8 mouse cellular contexts compared by ENCODE assay signal in the genomic region with DNA sequence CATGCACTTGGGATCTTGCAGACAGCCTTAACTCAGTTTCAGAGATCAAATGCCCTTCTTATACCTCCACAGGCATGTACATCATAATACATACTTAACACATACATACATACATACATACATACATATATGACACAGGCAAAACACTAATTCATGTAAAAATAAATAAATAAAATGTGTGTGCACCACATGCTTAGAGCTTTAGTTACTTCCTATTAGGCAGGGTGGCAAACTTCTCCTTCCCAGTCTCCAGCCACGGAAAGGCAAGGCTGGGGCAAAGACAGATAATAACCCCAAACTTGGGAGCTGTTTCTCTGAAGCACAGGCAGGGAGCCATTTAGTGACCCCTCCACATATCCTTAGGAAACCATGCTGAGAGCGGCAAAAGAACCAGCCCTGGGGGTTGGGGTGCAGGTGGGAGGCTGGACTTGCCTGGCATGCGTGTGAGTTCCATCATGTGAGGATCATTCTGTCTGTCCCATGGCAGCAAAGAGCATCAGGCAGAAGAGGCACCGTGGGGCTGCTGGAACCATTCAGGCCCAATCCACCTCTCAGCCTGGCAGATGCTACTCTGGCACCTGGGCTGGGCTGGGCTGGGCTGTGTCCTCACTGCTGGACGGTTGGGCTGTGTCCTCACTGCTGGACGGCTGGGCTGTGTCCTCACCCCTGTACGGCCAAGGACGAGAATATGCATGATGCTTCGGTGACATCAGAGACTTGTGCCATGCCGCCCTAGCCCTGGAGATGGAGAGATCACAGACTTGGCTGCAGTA. TPM values are rescaled to one million over a fixed set of nuclear protein-coding genes. Genes with fewer than 3 reads are reported as not detected.
DNase-seq lines count a peak whose midpoint lies in the region; ATAC-seq and TF ChIP-seq lines count a peak whose summit lies in the region.
"Had no signal": no experiment of that assay in that cellular context is flagged by ENCODE, and none has a peak within 500 bp of the region (broad histone marks: within the 10 kb centered on the region; RNA-seq: fewer than 3 reads in every experiment).

A gene (minus strand): TSS at position 721 of the 773 bp plus-strand sequence.

- whole genome bisulfite sequencing in lung, postnatal 0 days, result 72% methylated on average over 10 of the region's 10 CpGs
- 46% methylated on average over 10 of the region's 10 CpGs for WGBS in heart, embryonic 16.5 days
- WGBS in small intestine, adult 2 months, result 80% methylated on average over 10 of the region's 10 CpGs
- 73% methylated on average over 10 of the region's 10 CpGs for WGBS in hindbrain, postnatal 0 days

- TF ChIP-seq CTCF in lung, postnatal 0 days (IDR thresholded peaks at IDR 0.05), result no peak
- no peak for TF ChIP-seq CTCF in small intestine, adult 2 months (IDR thresholded peaks at IDR 0.05; ENCODE audit: extremely low read depth, insufficient read length, insufficient replicate concordance, low read depth, low read length)
- TF ChIP-seq CTCF in hindbrain, postnatal 0 days (IDR thresholded peaks at IDR 0.05; ENCODE audit: low read depth), result no peak

- TF ChIP-seq EP300 in lung, postnatal 0 days (IDR thresholded peaks at IDR 0.05), result no peak

- DNase-seq in lung, postnatal 0 days (ENCODE audit: low spot score), result no peak
- DNase-seq in lung, postnatal 14 days, result no peak
- no peak for DNase-seq in adrenal gland, postnatal 4 days (ENCODE audit: low spot score in 2 of 2)
- no peak for DNase-seq in left cerebral cortex, adult 8-10 months (ENCODE audit: low spot score in 2 of 2)
- no peak for DNase-seq in hindbrain, postnatal 0 days (ENCODE audit: low spot score)

- H3K36me3 ChIP-seq in lung, postnatal 0 days (ENCODE audit: insufficient read depth, low read length), result no peaks in the 10 kb centered on the region
- H3K36me3 ChIP-seq in heart, embryonic 16.5 days (ENCODE audit: control insufficient read depth, insufficient read depth), result no peaks in the 10 kb centered on the region
- H3K36me3 ChIP-seq in small intestine, adult 2 months (ENCODE audit: control insufficient read depth, insufficient read depth, low read length), result no peaks in the 10 kb centered on the region
- H3K36me3 ChIP-seq in hindbrain, postnatal 0 days (ENCODE audit: insufficient read depth, low read length), result no peaks in the 10 kb centered on the region
- H3K36me3 ChIP-seq: limb, embryonic 15.5 days had no signal

- no peak for TF ChIP-seq POLR2A in small intestine, adult 2 months (IDR thresholded peaks at IDR 0.05; ENCODE audit: low read depth, low read length)

- H3K4me2 ChIP-seq in lung, postnatal 0 days (replicated peaks; ENCODE audit: low read depth, low read length), result no peak within 1 kb of the TSS
- H3K4me2 ChIP-seq in heart, embryonic 16.5 days (ENCODE audit: low read depth, low read length), result no peak within 1 kb of the TSS
- H3K4me2 ChIP-seq in hindbrain, postnatal 0 days (ENCODE audit: low read depth, low read length), result no peak within 1 kb of the TSS
- H3K4me2 ChIP-seq: limb, embryonic 15.5 days had no signal

- no peak for ATAC-seq in lung, postnatal 0 days
- ATAC-seq in heart, embryonic 16.5 days (replicated peaks; ENCODE audit: extremely low read depth, insufficient read depth, low FRiP score), result no peak; the same call in 1 of the 2 replicates
- no peak for ATAC-seq in hindbrain, postnatal 0 days

- H3K27ac ChIP-seq in lung, postnatal 0 days (ENCODE audit: low read length), result no peak within 1 kb of the TSS
- peak within 1 kb of the TSS; percentile 24; the same call in 1 of the 2 replicates for H3K27ac ChIP-seq in heart, embryonic 16.5 days (ENCODE audit: low read length)
- no peak within 1 kb of the TSS for H3K27ac ChIP-seq in small intestine, adult 2 months (ENCODE audit: insufficient read depth, low read depth, low read length)
- H3K27ac ChIP-seq in hindbrain, postnatal 0 days, result no peak within 1 kb of the TSS
- H3K27ac ChIP-seq: limb, embryonic 15.5 days had no signal

- H3K27me3 ChIP-seq in lung, postnatal 0 days (replicated peaks; ENCODE audit: insufficient read depth, low read length), result no peaks in the 10 kb centered on the region
- H3K27me3 ChIP-seq in heart, embryonic 16.5 days (ENCODE audit: control insufficient read depth, insufficient read depth, low read length), result no peaks in the 10 kb centered on the region
- H3K27me3 ChIP-seq in small intestine, adult 2 months (ENCODE audit: control insufficient read depth, insufficient read depth, low read length), result no peaks in the 10 kb centered on the region
- H3K27me3 ChIP-seq in hindbrain, postnatal 0 days (ENCODE audit: insufficient read depth, low read length), result peaks cover 7% of the 10 kb centered on the region; the same call in 1 of the 2 replicates
- H3K27me3 ChIP-seq: limb, embryonic 15.5 days had no signal

- no peak within 1 kb of the TSS for H3K4me3 ChIP-seq in lung, postnatal 0 days (ENCODE audit: low read depth, low read length)
- no peak within 1 kb of the TSS for H3K4me3 ChIP-seq in heart, embryonic 16.5 days (ENCODE audit: low read length)
- H3K4me3 ChIP-seq in small intestine, adult 2 months (ENCODE audit: low read depth, low read length), result no peak within 1 kb of the TSS
- H3K4me3 ChIP-seq in hindbrain, postnatal 0 days (ENCODE audit: low read length), result no peak within 1 kb of the TSS
- H3K4me3 ChIP-seq: limb, embryonic 15.5 days had no signal

- peaks cover 23% of the 10 kb centered on the region for H3K4me1 ChIP-seq in lung, postnatal 0 days (ENCODE audit: insufficient read depth, low read depth, low read length)
- peaks cover 50% of the 10 kb centered on the region for H3K4me1 ChIP-seq in heart, embryonic 16.5 days (ENCODE audit: control insufficient read depth, insufficient read depth, low read length)
- H3K4me1 ChIP-seq in small intestine, adult 2 months (ENCODE audit: control insufficient read depth, insufficient read depth, insufficient read length, low read length), result peaks cover 15% of the 10 kb centered on the region; the same call in 1 of the 2 replicates
- peaks cover 18% of the 10 kb centered on the region; the same call in 1 of the 2 replicates for H3K4me1 ChIP-seq in hindbrain, postnatal 0 days (ENCODE audit: insufficient read depth, low read length)

- H3K9me3 ChIP-seq in lung, postnatal 0 days (ENCODE audit: low read length), result no peaks in the 10 kb centered on the region
- H3K9me3 ChIP-seq in heart, embryonic 16.5 days (replicated peaks; ENCODE audit: control insufficient read depth, low read length), result no peaks in the 10 kb centered on the region
- no peaks in the 10 kb centered on the region for H3K9me3 ChIP-seq in hindbrain, postnatal 0 days (ENCODE audit: low read length)
- H3K9me3 ChIP-seq: limb, embryonic 15.5 days had no signal

- no peak within 1 kb of the TSS for H3K9ac ChIP-seq in lung, postnatal 0 days (replicated peaks; ENCODE audit: low read depth)
- H3K9ac ChIP-seq in heart, embryonic 16.5 days (ENCODE audit: low read length), result 0 out of 2 replicates have a peak within 1 kb of the TSS, but pooled peaks have one; percentile 7
- H3K9ac ChIP-seq in hindbrain, postnatal 0 days (replicated peaks; ENCODE audit: low read length), result no peak within 1 kb of the TSS
- H3K9ac ChIP-seq: limb, embryonic 15.5 days had no signal

RNA-seq across cellular contexts. Expression of the gene that starts here (rescaled TPM):
- 23.5 and 27.9 TPM in 2 replicates for polyA plus RNA-seq in lung, postnatal 0 days (2015; fragmentation: Nextera tagmentation; extraction: Ambion mirVana)
- 10 to 100 TPM; 18.0 TPM for total RNA-seq in adrenal gland, postnatal 4 days (2021)
- 9.9 and 10.3 TPM in 2 replicates for polyA plus RNA-seq in heart, embryonic 16.5 days (2015; fragmentation: Nextera tagmentation; extraction: Ambion mirVana)
- 25.3 and 40.8 TPM in 2 replicates for polyA plus RNA-seq in small intestine, adult 2 months (2012; rRNA removed)
- 1 to 10 TPM; 1.1 to 1.6 (median 1.3) TPM for total RNA-seq in left cerebral cortex, adult 8-10 months (2022)
- 3.8 and 4.0 TPM in 2 replicates for total RNA-seq in hindbrain, postnatal 0 days (2014; rRNA removed)
- 1.1 and 1.6 TPM in 2 replicates for polyA plus RNA-seq in hindbrain, postnatal 0 days (2015; fragmentation: Nextera tagmentation; extraction: Ambion mirVana)
